Mouse (Mus musculus) heart, adult 2 months (tissue): ENCODE data around the gene Ctrb1. TPM values are rescaled to one million over a fixed set of nuclear protein-coding genes. Genes with fewer than 3 reads are reported as not detected.

Experiments used
- DNase-seq, 2 experiments: peaks; one replicate each; pipeline ENCODE4 v3.0.0; 2021
- H3K27ac ChIP-seq: fragments of 200-600 bp; 2 replicates; pipeline ENCODE4 v1.8.1; 2022
- H3K27me3 ChIP-seq: fragments of 200-500 bp; 2 replicates; pipeline ENCODE4 v1.6.1; 2012; ENCODE audit warnings: mild to moderate bottlenecking, low read length, inconsistent platforms, mixed read lengths; ENCODE audit not compliant: control insufficient read depth, insufficient read depth
- H3K36me3 ChIP-seq: fragments of 200-500 bp; 2 replicates; pipeline ENCODE4 v1.6.1; 2012; ENCODE audit warnings: low read length, inconsistent platforms; ENCODE audit not compliant: control insufficient read depth, insufficient read depth
- H3K4me1 ChIP-seq: fragments of 200-500 bp; 2 replicates; pipeline ENCODE4 v1.6.1; 2011; ENCODE audit warnings: low read length; ENCODE audit not compliant: control insufficient read depth, insufficient read depth
- H3K4me3 ChIP-seq: fragments of 200-600 bp; 2 replicates; pipeline ENCODE4 v1.8.1; 2022
- H3K79me2 ChIP-seq: fragments of 200-500 bp; replicated peaks from 2 replicates; pipeline ENCODE4 v1.6.1; 2012; ENCODE audit warnings: mild to moderate bottlenecking, inconsistent platforms, low read length, moderate library complexity, mixed read lengths; ENCODE audit not compliant: control insufficient read depth, insufficient read depth
- H3K9ac ChIP-seq: fragments of 200-500 bp; 2 replicates; pipeline ENCODE4 v1.6.1; 2012; ENCODE audit warnings: low read depth, mild to moderate bottlenecking, control low read depth, inconsistent platforms, low read length, mixed read lengths
- CTCF ChIP-seq: fragments of 200-600 bp; IDR thresholded peaks from 2 replicates; pipeline ENCODE4 v1.8.1; 2022; ENCODE audit warnings: antibody characterized with exemption, mild to moderate bottlenecking, moderate library complexity
- EP300 ChIP-seq: fragments of 200-500 bp; IDR thresholded peaks from 2 replicates; pipeline ENCODE4 v1.6.1; 2011; ENCODE audit warnings: low read depth, low read length, control low read depth; ENCODE audit not compliant: insufficient read depth
- POLR2A ChIP-seq: fragments of 200-500 bp; IDR thresholded peaks from 2 replicates; pipeline ENCODE4 v1.6.1; 2011; ENCODE audit warnings: mild to moderate bottlenecking, low read depth, low read length, control low read depth; ENCODE audit not compliant: insufficient read depth
- WGBS: fragments of 180-500 bp; shearing (Covaris S2); methylation state at CpG from one replicate; pipeline ENCODE4 v1.1.7; 2018; 5-methylcytosine and 5-hydroxymethylcytosine counted together
- intact Hi-C: fragments of 180-260 bp; cut with DNase I; formaldehyde crosslinking; loops from one replicate; pipeline ENCODE4 v1.15.1; 2025
- polyA plus RNA-seq: library from polyadenylated mRNA; depleted of rRNA; stranded (reverse); fragments of >200 nt; gene quantifications from 2 replicates; pipeline ENCODE4 v1.2.3, GENCODE M21; 2012
- total RNA-seq, 2 experiments: library from RNA; stranded (reverse); gene quantifications; 2 replicates each; pipeline ENCODE4 v1.2.3; 2021

Ctrb1 gene
- total and polyA plus RNA-seq, 3 experiments = 0.68 TPM; not detected in 2

- no peaks in the 10 kb centered on the region for H3K79me2 ChIP-seq
- DNase-seq = no peak
- no peak for TF ChIP-seq POLR2A
- TF ChIP-seq CTCF = no peak
- no peak for TF ChIP-seq EP300
- no peak overlapping the region for H3K4me3 ChIP-seq
- no peaks in the 10 kb centered on the region for H3K27me3 ChIP-seq
- H3K36me3 ChIP-seq = no peaks in the 10 kb centered on the region
- 74% methylated on average over 20 of the region's 20 CpGs for WGBS
- no peaks in the 10 kb centered on the region for H3K4me1 ChIP-seq
- H3K9ac ChIP-seq = no peak overlapping the region
- H3K27ac ChIP-seq = no peak overlapping the region
- intact Hi-C loops = no loop called here
Observed at GRCm38 (mm10) chr8:111710777-111711485, 20.1 kb upstream of the Ctrb1 start.

- H3K4me3 ChIP-seq = no peak overlapping the region
- no peak overlapping the region for H3K27ac ChIP-seq
- H3K36me3 ChIP-seq = no peaks in the 10 kb centered on the region
- TF ChIP-seq POLR2A (no peak), CTCF (no peak), EP300 (no peak)
- no peaks in the 10 kb centered on the region for H3K4me1 ChIP-seq
- intact Hi-C loops = loop anchor here (2.0 kb wide), 1 partner anchor 28 kb away; no protein-coding TSS in a partner anchor
- WGBS = 100% methylated on average over 1 of the region's 1 CpGs
- no peaks in the 10 kb centered on the region for H3K79me2 ChIP-seq
- DNase-seq = no peak
- H3K27me3 ChIP-seq = no peaks in the 10 kb centered on the region
- no peak overlapping the region for H3K9ac ChIP-seq
Observed at GRCm38 (mm10) chr8:111709223-111709622, 18.4 kb upstream of the Ctrb1 start.

- WGBS = 88% methylated on average over 6 of the region's 6 CpGs
- Histone ChIP-seq H3K79me2 (no peaks in the 10 kb centered on the region), H3K36me3 (no peaks in the 10 kb centered on the region), H3K9ac (no peak overlapping the region), H3K4me3 (no peak overlapping the region), H3K27ac (no peak overlapping the region), H3K4me1 (no peaks in the 10 kb centered on the region), H3K27me3 (no peaks in the 10 kb centered on the region)
- intact Hi-C loops = loop anchor here (2.0 kb wide), 1 partner anchor 27 kb away; no protein-coding TSS in a partner anchor
- TF ChIP-seq POLR2A (no peak), CTCF (no peak), EP300 (no peak)
- no peak for DNase-seq
Observed at GRCm38 (mm10) chr8:111708265-111708664, 17.5 kb upstream of the Ctrb1 start.

- Histone ChIP-seq H3K27ac (no peak overlapping the region), H3K27me3 (no peaks in the 10 kb centered on the region), H3K9ac (no peak overlapping the region), H3K79me2 (no peaks in the 10 kb centered on the region), H3K4me1 (no peaks in the 10 kb centered on the region), H3K36me3 (no peaks in the 10 kb centered on the region), H3K4me3 (no peak overlapping the region)
- DNase-seq = no peak
- intact Hi-C loops = no loop called here
- no peak for TF ChIP-seq CTCF
- TF ChIP-seq POLR2A = no peak
- TF ChIP-seq EP300 = no peak
- WGBS = 54% methylated on average over 5 of the region's 5 CpGs
Observed at GRCm38 (mm10) chr8:111705699-111706098, 14.9 kb upstream of the Ctrb1 start.

GRCm38 (mm10) chr8:111705222-111705621 lies 14.4 kb upstream of the Ctrb1 start:
- Histone ChIP-seq H3K27me3 (no peaks in the 10 kb centered on the region), H3K79me2 (no peaks in the 10 kb centered on the region), H3K4me3 (no peak overlapping the region), H3K36me3 (no peaks in the 10 kb centered on the region), H3K9ac (no peak overlapping the region), H3K4me1 (no peaks in the 10 kb centered on the region), H3K27ac (no peak overlapping the region)
- no peak for DNase-seq
- WGBS = 31% methylated on average over 3 of the region's 3 CpGs
- TF ChIP-seq POLR2A = no peak
- no peak for TF ChIP-seq EP300
- no peak for TF ChIP-seq CTCF
- intact Hi-C loops = no loop called here

GRCm38 (mm10) chr8:111704585-111704984 lies 13.8 kb upstream of the Ctrb1 start:
- TF ChIP-seq CTCF (no peak), EP300 (no peak), POLR2A (no peak)
- no peak overlapping the region for H3K27ac ChIP-seq
- no peaks in the 10 kb centered on the region for H3K79me2 ChIP-seq
- H3K4me1 ChIP-seq = no peaks in the 10 kb centered on the region
- intact Hi-C loops = no loop called here
- 89% methylated on average over 12 of the region's 12 CpGs for WGBS
- DNase-seq = no peak
- H3K36me3 ChIP-seq = no peaks in the 10 kb centered on the region
- H3K9ac ChIP-seq = no peak overlapping the region
- H3K27me3 ChIP-seq = no peaks in the 10 kb centered on the region
- no peak overlapping the region for H3K4me3 ChIP-seq

- Histone ChIP-seq H3K4me1 (no peaks in the 10 kb centered on the region), H3K27ac (no peak overlapping the region), H3K4me3 (no peak overlapping the region), H3K27me3 (no peaks in the 10 kb centered on the region), H3K36me3 (no peaks in the 10 kb centered on the region), H3K9ac (no peak overlapping the region), H3K79me2 (no peaks in the 10 kb centered on the region)
- no peak for DNase-seq
- WGBS = 83% methylated on average over 9 of the region's 9 CpGs
- TF ChIP-seq POLR2A (no peak), CTCF (no peak), EP300 (no peak)
- intact Hi-C loops = no loop called here
Observed at GRCm38 (mm10) chr8:111701380-111701779, 10.6 kb upstream of the Ctrb1 start.
